In genomic region chr5:113950786-113951692, GRCm38 (mm10) we compare ENCODE assay signal across 12 mouse cellular contexts. TPM values are rescaled to one million over a fixed set of nuclear protein-coding genes. Genes with fewer than 3 reads are reported as not detected.
DNase-seq lines count a peak whose midpoint lies in the region; ATAC-seq lines count a peak whose summit lies in the region.
"Had no signal": no experiment of that assay in that cellular context is flagged by ENCODE, and none has a peak within 500 bp of the region (broad histone marks: within the 10 kb centered on the region; RNA-seq: fewer than 3 reads in every experiment).

No protein-coding gene starts in this region.

- DNase-seq in heart, adult 18-20 months = no peak
- peak; percentile 72 for DNase-seq in MN1 (ENCODE audit: low spot score)
- no peak for DNase-seq in liver, embryonic 13.5 days
- no peak for DNase-seq in right cerebral cortex, postnatal 14 days
- no peak for DNase-seq in thymus, postnatal 10 days (ENCODE audit: low spot score in 2 of 2)
- DNase-seq: adrenal gland, postnatal 25 days had no signal

- H3K9ac ChIP-seq in heart, embryonic 13.5 days = peak overlapping the region; percentile 68
- no peak overlapping the region for H3K9ac ChIP-seq in embryonic facial prominence, embryonic 15.5 days
- peak overlapping the region; percentile 60 for H3K9ac ChIP-seq in liver, embryonic 13.5 days
- H3K9ac ChIP-seq: midbrain, embryonic 15.5 days had no signal

- no peaks in the 10 kb centered on the region for H3K27me3 ChIP-seq in heart, embryonic 13.5 days (replicated peaks)
- no peaks in the 10 kb centered on the region for H3K27me3 ChIP-seq in embryonic facial prominence, embryonic 15.5 days
- no peaks in the 10 kb centered on the region for H3K27me3 ChIP-seq in liver, embryonic 13.5 days
- H3K27me3 ChIP-seq: CH12.LX; midbrain, embryonic 15.5 days had no signal

- 54% methylated on average over 19 of the region's 19 CpGs for WGBS in heart, embryonic 13.5 days
- WGBS in embryonic facial prominence, embryonic 15.5 days = 79% methylated on average over 19 of the region's 19 CpGs
- WGBS in liver, embryonic 13.5 days (ENCODE audit: insufficient replicate concordance) = 53% methylated on average over 19 of the region's 19 CpGs

- peak; percentile 38; the same call in 1 of the 2 replicates for ATAC-seq in heart, embryonic 13.5 days (ENCODE audit: extremely low read depth, insufficient number of reproducible peaks, low FRiP score, low TSS enrichment)
- ATAC-seq in embryonic facial prominence, embryonic 15.5 days (ENCODE audit: insufficient number of reproducible peaks, low FRiP score, low TSS enrichment, low read depth) = no peak
- ATAC-seq in liver, embryonic 13.5 days (ENCODE audit: low read depth) = peak; percentile 46
- ATAC-seq in monocyte, adult 5-6 weeks (replicated peaks; ENCODE audit: insufficient number of reproducible peaks, low FRiP score, low TSS enrichment, poor library complexity, severe bottlenecking) = no peak
- ATAC-seq: midbrain, embryonic 15.5 days had no signal

- H3K36me3 ChIP-seq in heart, embryonic 13.5 days = peaks cover 76% of the 10 kb centered on the region
- H3K36me3 ChIP-seq in embryonic facial prominence, embryonic 15.5 days = peaks cover 88% of the 10 kb centered on the region
- peaks cover 90% of the 10 kb centered on the region for H3K36me3 ChIP-seq in liver, embryonic 13.5 days

- peaks cover 4% of the 10 kb centered on the region; the same call in 1 of the 2 replicates for H3K9me3 ChIP-seq in heart, embryonic 13.5 days
- H3K9me3 ChIP-seq in embryonic facial prominence, embryonic 15.5 days (replicated peaks) = no peaks in the 10 kb centered on the region
- H3K9me3 ChIP-seq in liver, embryonic 13.5 days (replicated peaks) = no peaks in the 10 kb centered on the region
- H3K9me3 ChIP-seq: midbrain, embryonic 15.5 days had no signal

- H3K4me3 ChIP-seq in heart, embryonic 13.5 days = no peak overlapping the region
- H3K4me3 ChIP-seq in embryonic facial prominence, embryonic 15.5 days (replicated peaks) = no peak overlapping the region
- peak overlapping the region; percentile 11 for H3K4me3 ChIP-seq in liver, embryonic 13.5 days (replicated peaks)
- H3K4me3 ChIP-seq: midbrain, embryonic 15.5 days had no signal

- peaks cover 57% of the 10 kb centered on the region for H3K4me1 ChIP-seq in heart, embryonic 13.5 days
- no peaks in the 10 kb centered on the region for H3K4me1 ChIP-seq in embryonic facial prominence, embryonic 15.5 days
- H3K4me1 ChIP-seq in liver, embryonic 13.5 days (replicated peaks) = peaks cover 51% of the 10 kb centered on the region

- H3K4me2 ChIP-seq in heart, embryonic 13.5 days = peak overlapping the region; percentile 31
- H3K4me2 ChIP-seq in embryonic facial prominence, embryonic 15.5 days (replicated peaks) = no peak overlapping the region
- H3K4me2 ChIP-seq in liver, embryonic 13.5 days = peak overlapping the region; percentile 52
- H3K4me2 ChIP-seq: midbrain, embryonic 15.5 days had no signal

- peak overlapping the region; percentile 88 for H3K27ac ChIP-seq in heart, embryonic 13.5 days (replicated peaks)
- H3K27ac ChIP-seq in embryonic facial prominence, embryonic 15.5 days (replicated peaks) = 0 out of 2 replicates have a peak overlapping the region, but pooled peaks have one; percentile 34
- peak overlapping the region; percentile 80 for H3K27ac ChIP-seq in liver, embryonic 13.5 days
- H3K27ac ChIP-seq: kidney, postnatal 0 days; midbrain, embryonic 15.5 days had no signal

RNA-seq across cellular contexts. Expression of gene Coro1c, which starts 42.5 kb away (rescaled TPM):
- 95.4 and 99.4 TPM in 2 replicates for polyA plus RNA-seq in heart, embryonic 13.5 days (2015; fragmentation: Nextera tagmentation; extraction: Ambion mirVana)
- 10 to 100 TPM; 30.3 to 33.1 TPM for total RNA-seq in heart, adult 18-20 months (2021)
- polyA plus RNA-seq in embryonic facial prominence, embryonic 15.5 days (2015; fragmentation: Nextera tagmentation; extraction: Ambion mirVana) = 99.0 and 101 TPM in 2 replicates
- 48.0 and 60.3 TPM in 2 replicates for polyA plus RNA-seq in liver, embryonic 13.5 days (2015; fragmentation: Nextera tagmentation; extraction: Ambion mirVana)
- 129 to 177 TPM (median 136 TPM) in 3 replicates for total RNA-seq in monocyte, adult 5-6 weeks (2017)

RNA-seq across cellular contexts. Expression of gene Ssh1, which starts 42.7 kb away (rescaled TPM):
- 12.4 and 13.5 TPM in 2 replicates for polyA plus RNA-seq in heart, embryonic 13.5 days (2015; fragmentation: Nextera tagmentation; extraction: Ambion mirVana)
- total RNA-seq in heart, adult 18-20 months (2021) = 10 to 100 TPM; 13.5 to 13.6 TPM
- 10.7 and 12.8 TPM in 2 replicates for polyA plus RNA-seq in embryonic facial prominence, embryonic 15.5 days (2015; fragmentation: Nextera tagmentation; extraction: Ambion mirVana)
- polyA plus RNA-seq in liver, embryonic 13.5 days (2015; fragmentation: Nextera tagmentation; extraction: Ambion mirVana) = 5.4 and 6.0 TPM in 2 replicates
- 11.1 to 23.4 TPM (median 17.9 TPM) in 3 replicates for total RNA-seq in monocyte, adult 5-6 weeks (2017)

RNA-seq across cellular contexts. Expression of gene Dao, which starts 52.5 kb away (rescaled TPM):
- polyA plus RNA-seq in heart, embryonic 13.5 days (2015; fragmentation: Nextera tagmentation; extraction: Ambion mirVana) = not detected in 2 replicates
- not detected for total RNA-seq in heart, adult 18-20 months (2021)
- not detected in 2 replicates for polyA plus RNA-seq in embryonic facial prominence, embryonic 15.5 days (2015; fragmentation: Nextera tagmentation; extraction: Ambion mirVana)
- polyA plus RNA-seq in liver, embryonic 13.5 days (2015; fragmentation: Nextera tagmentation; extraction: Ambion mirVana) = not detected in 2 replicates
- not detected in 3 replicates for total RNA-seq in monocyte, adult 5-6 weeks (2017)
- total RNA-seq: adrenal gland, postnatal 25 days had no signal
- polyA plus RNA-seq: midbrain, embryonic 15.5 days had no signal

Comparison
In these comparisons a context has a peak if more than half of its experiments do, and no peak if none do; other contexts are left out.
1. ATAC-seq: peak in heart, embryonic 13.5 days (single experiment) and liver, embryonic 13.5 days (single experiment); none in embryonic facial prominence, embryonic 15.5 days (single experiment) and monocyte, adult 5-6 weeks (single experiment).
2. H3K27ac ChIP-seq: peak in every context shown above with its lines; median percentile 88 in heart, embryonic 13.5 days; 80 in liver, embryonic 13.5 days; 34 in embryonic facial prominence, embryonic 15.5 days.